Mouse (Mus musculus): ENCODE data around the gene Fam107b.

DNA sequence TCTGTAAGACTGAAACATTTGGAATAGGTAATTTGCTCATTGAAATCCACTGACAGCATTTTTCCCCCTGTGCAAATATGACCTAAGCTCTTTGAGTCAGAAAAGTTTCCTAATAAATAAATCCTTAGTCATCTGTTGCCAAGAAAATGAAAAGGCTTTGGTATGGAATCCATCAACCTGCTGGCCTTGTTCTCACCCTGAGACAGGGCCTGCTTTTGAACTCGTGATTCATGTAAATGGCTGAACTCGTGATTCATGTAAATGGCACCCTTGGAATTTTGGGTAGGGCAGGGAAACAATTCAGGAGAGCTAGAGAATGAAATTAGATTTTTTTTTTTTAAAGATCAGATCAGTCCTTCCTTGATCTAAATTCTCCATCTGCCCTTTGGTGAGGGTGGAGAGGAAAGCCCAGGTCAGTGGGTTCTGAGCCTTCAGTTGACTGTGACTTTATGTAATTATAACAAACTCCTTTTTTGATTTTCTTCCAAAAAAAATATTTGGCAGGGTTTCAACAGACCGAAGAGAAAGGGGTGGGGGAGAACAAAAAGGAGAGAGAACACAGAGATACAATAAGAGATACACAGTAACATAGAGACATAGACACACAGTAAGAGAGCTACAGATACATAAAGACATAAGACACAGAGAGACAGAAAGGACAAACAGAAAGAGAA, 142.2 kb downstream of the Fam107b start:
- TF ChIP-seq CTCF (IDR thresholded peaks at IDR 0.05; ENCODE audit: insufficient read depth, low read depth, low read length) (no peak), POLR2A (IDR thresholded peaks at IDR 0.05; ENCODE audit: insufficient read depth, low read depth, low read length) (no peak)
